Mouse (Mus musculus): ENCODE measurements around the gene Immp2l.

Immp2l gene

GRCm38 (mm10) chr12:41539989-41540388 lies 516.1 kb downstream of the Immp2l start:
- DNase-seq (ENCODE audit: low spot score), result no peak

GRCm38 (mm10) chr12:41551578-41551977 lies 527.7 kb downstream of the Immp2l start:
- no peak for DNase-seq (ENCODE audit: low spot score)

- DNase-seq (ENCODE audit: low spot score), result no peak
Measured at GRCm38 (mm10) chr12:41557832-41558231, 533.9 kb downstream of the Immp2l start.

GRCm38 (mm10) chr12:41558956-41559735 lies 535.3 kb downstream of the Immp2l start:
- no peak for DNase-seq (ENCODE audit: low spot score)

- no peak for DNase-seq (ENCODE audit: low spot score)
Measured at GRCm38 (mm10) chr12:41565540-41566432, 541.9 kb downstream of the Immp2l start.

GRCm38 (mm10) chr12:41566433-41566794 lies 542.5 kb downstream of the Immp2l start:
- no peak for DNase-seq (ENCODE audit: low spot score)

GRCm38 (mm10) chr12:41573754-41574153 lies 549.9 kb downstream of the Immp2l start:
- no peak for DNase-seq (ENCODE audit: low spot score)

- DNase-seq (ENCODE audit: low spot score), result no peak
Measured at GRCm38 (mm10) chr12:41575221-41575620, 551.3 kb downstream of the Immp2l start.

- no peak for DNase-seq (ENCODE audit: low spot score)
Measured at GRCm38 (mm10) chr12:41593401-41593800, 569.5 kb downstream of the Immp2l start.

- DNase-seq (ENCODE audit: low spot score), result no peak
Measured at GRCm38 (mm10) chr12:41594037-41594436, 570.1 kb downstream of the Immp2l start.

GRCm38 (mm10) chr12:41615271-41615670 lies 591.4 kb downstream of the Immp2l start:
- DNase-seq (ENCODE audit: low spot score), result peak; percentile 13

GRCm38 (mm10) chr12:41621341-41621740 lies 597.5 kb downstream of the Immp2l start:
- DNase-seq (ENCODE audit: low spot score), result no peak

GRCm38 (mm10) chr12:41643262-41643661 lies 619.4 kb downstream of the Immp2l start:
- DNase-seq (ENCODE audit: low spot score), result no peak

- peak; percentile 4 for DNase-seq (ENCODE audit: low spot score)
Measured at GRCm38 (mm10) chr12:41644802-41645551, 621.1 kb downstream of the Immp2l start.

GRCm38 (mm10) chr12:41646956-41647575 lies 623.2 kb downstream of the Immp2l start:
- no peak for DNase-seq (ENCODE audit: low spot score)

GRCm38 (mm10) chr12:41647675-41648074 lies 623.8 kb downstream of the Immp2l start:
- DNase-seq (ENCODE audit: low spot score), result no peak

GRCm38 (mm10) chr12:41649826-41650541 lies 626.1 kb downstream of the Immp2l start:
- DNase-seq (ENCODE audit: low spot score), result no peak

- DNase-seq (ENCODE audit: low spot score), result no peak
Measured at GRCm38 (mm10) chr12:41668280-41668679, 644.4 kb downstream of the Immp2l start.

- no peak for DNase-seq (ENCODE audit: low spot score)
Measured at GRCm38 (mm10) chr12:41669481-41669880, 645.6 kb downstream of the Immp2l start.

- no peak for DNase-seq (ENCODE audit: low spot score)
Measured at GRCm38 (mm10) chr12:41674861-41675260, 651.0 kb downstream of the Immp2l start.

- DNase-seq (ENCODE audit: low spot score), result no peak
Measured at GRCm38 (mm10) chr12:41680141-41680540, 656.3 kb downstream of the Immp2l start.

Measured in left cerebral cortex, adult 11 months (tissue).